Mouse (Mus musculus) kidney, adult 11 months (tissue): Measurements from ENCODE around the gene Rpap1.
"Not testable (repeated sequence)": the region's sequence is repeated elsewhere in the genome, so short reads cannot be mapped to it uniquely, and the experiment has no call there.

Experiments used
- DNase-seq: peaks from one replicate; pipeline ENCODE4 v3.0.0; 2022

The Rpap1 gene

DNA sequence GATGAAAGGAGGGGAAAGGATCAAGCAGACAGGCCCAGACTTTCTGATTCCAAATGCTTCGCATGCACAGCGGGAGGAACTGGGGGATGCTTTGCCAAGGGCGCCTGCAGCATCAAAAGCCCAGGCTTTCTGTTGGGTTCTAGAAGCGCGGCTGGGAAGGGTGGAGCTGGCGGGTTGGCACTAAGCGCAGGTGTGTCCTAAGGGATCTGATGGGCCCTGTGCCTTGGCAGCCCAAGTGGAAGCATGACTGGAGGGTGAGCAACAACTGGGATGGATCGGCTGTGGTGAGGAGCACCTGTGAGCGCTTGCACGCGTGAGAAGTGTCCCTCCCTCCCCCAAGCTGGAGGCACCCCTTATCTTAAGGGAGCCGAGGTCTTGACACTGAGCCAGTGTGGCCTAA lies 50.2 kb downstream of the Rpap1 start:
- DNase-seq: no peak

DNA sequence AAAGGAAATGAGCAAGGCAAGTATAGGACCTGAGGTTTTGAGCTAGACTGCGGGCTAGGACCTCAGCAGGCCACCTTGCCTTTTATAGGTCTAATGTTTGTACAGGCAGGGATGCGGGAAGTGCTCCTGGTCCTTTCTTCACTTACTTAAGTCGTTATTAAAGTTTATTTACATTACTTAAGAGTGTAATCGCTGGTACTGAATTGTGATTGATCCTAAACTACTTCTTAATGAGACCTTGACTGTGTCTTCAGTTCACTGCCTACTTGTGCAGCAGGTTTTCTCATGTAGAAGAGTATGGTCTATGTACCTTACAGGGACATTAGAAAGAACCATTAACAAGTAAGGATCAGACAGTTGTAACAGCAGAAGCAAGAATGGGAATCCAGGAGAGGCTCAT lies 56.6 kb downstream of the Rpap1 start:
- DNase-seq: no peak

DNA sequence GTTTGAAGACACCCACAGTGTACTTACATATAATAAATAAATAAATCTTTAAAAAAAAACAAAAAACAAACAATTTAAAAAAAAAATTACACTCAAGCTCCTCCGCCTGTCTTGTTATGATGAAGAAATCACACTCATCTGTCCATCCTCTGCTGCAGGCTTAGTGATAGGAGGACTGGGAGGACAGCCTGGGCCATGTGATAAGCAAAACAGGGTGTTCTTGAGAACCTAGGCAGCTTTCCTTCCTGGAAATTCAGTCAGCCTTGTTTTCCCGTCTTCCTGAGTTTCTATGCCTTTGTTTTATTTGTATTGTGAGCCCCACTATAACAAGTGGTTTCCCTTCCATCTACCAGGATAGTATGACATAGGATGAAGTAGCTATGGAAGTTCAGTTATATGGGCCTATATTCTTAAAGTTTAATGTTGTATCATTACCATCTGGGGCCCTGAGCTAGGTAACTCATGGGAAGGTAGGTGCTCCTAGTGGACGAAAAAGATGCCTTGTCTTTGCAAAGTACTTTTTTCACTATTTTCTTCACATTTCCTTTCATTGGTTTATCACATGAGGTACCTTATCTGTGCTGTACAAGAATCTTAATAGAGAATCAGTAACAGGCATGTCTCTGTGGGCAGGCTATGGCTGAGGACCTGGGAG lies 59.4 kb downstream of the Rpap1 start:
- DNase-seq: no peak

DNA sequence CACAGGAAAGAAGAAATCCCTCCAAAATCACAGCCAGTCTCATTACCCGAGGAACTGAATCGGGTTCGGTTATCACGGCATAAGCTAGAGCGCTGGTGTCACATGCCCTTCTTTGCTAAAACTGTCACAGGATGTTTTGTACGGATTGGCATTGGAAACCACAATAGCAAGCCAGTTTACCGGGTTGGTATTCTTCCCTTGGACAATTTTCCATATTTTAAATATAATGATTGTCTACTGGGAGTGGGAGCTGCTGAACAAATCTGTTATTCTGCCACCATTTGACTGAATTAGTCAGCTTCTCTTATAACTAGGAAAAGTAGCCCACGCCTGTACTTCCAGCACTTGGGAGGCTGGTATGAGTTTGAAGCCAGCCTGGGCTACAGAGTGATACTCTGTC lies 66.3 kb downstream of the Rpap1 start:
- DNase-seq: no peak

DNA sequence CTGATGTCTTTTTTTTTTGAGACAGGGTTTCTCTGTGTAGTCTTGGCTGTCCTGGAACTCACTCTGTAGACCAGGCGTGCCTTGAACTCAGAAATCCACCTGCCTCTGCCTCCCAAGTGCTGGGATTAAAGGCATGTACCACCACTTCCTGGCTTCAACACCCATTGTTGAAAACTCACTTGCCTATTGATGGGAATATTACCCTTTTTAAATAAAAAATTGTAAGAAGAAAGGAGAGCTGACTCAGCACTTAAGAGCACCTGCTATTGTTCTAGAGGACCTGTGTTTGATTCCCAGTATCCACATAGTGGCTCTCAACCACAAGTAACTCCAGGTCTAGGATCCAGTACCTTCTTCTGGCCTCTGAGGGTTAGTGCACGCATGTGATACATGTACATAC lies 71.5 kb downstream of the Rpap1 start:
- not testable (repeated sequence) for DNase-seq
